Mouse (Mus musculus): ENCODE measurements at regions not wholly inside any gene's neighbourhood (a gene's known extent, or its start where the extent isn't known, plus 50 kb on each side); places are given as distances from the start of the nearest gene placed in this dataset.
"Not testable (repeated sequence)": the region's sequence is repeated elsewhere in the genome, so short reads cannot be mapped to it uniquely, and the experiment has no call there.

GRCm38 (mm10) chr4:23009196-23009595 lies 521.0 kb upstream of the Pou3f2 start:
- intact Hi-C loops (cut with DNase I); DNase-seq: not testable (repeated sequence)

- DNase-seq: no peak
- intact Hi-C loops (cut with DNase I): no loop called here
Measured at GRCm38 (mm10) chr4:22998994-22999393, 510.8 kb upstream of the Pou3f2 start.

GRCm38 (mm10) chr4:22997198-22997985 lies 509.2 kb upstream of the Pou3f2 start:
- intact Hi-C loops (cut with DNase I): no loop called here
- DNase-seq: no peak

GRCm38 (mm10) chr4:22986763-22987468 lies 498.8 kb upstream of the Pou3f2 start:
- no peak for DNase-seq
- intact Hi-C loops (cut with DNase I): no loop called here

GRCm38 (mm10) chr4:22973585-22974116 lies 485.5 kb upstream of the Pou3f2 start:
- intact Hi-C loops (cut with DNase I): no loop called here
- no peak for DNase-seq

- intact Hi-C loops (cut with DNase I): no loop called here
- DNase-seq: no peak
Measured at GRCm38 (mm10) chr4:22972784-22973584, 484.8 kb upstream of the Pou3f2 start.

GRCm38 (mm10) chr4:22971127-22971526 lies 483.0 kb upstream of the Pou3f2 start:
- no peak for DNase-seq
- intact Hi-C loops (cut with DNase I): no loop called here

GRCm38 (mm10) chr4:22970495-22970894 lies 482.3 kb upstream of the Pou3f2 start:
- intact Hi-C loops (cut with DNase I): no loop called here
- DNase-seq: no peak

- no peak for DNase-seq
- intact Hi-C loops (cut with DNase I): no loop called here
Measured at GRCm38 (mm10) chr4:22949422-22949821, 461.3 kb upstream of the Pou3f2 start.

- DNase-seq: no peak
- intact Hi-C loops (cut with DNase I): no loop called here
Measured at GRCm38 (mm10) chr4:22948880-22949279, 460.7 kb upstream of the Pou3f2 start.

- no peak for DNase-seq
- intact Hi-C loops (cut with DNase I): no loop called here
Measured at GRCm38 (mm10) chr4:22946788-22947406, 458.7 kb upstream of the Pou3f2 start.

- no peak for DNase-seq
Measured at GRCm38 (mm10) chr4:22938302-22938701, 450.1 kb upstream of the Pou3f2 start.

GRCm38 (mm10) chr4:22924181-22924580 lies 436.0 kb upstream of the Pou3f2 start:
- no peak for DNase-seq
- intact Hi-C loops (cut with DNase I): no loop called here

More at GRCm38 (mm10) chr4:22938302-22938701, 450.1 kb upstream of the Pou3f2 start:
- intact Hi-C loops (cut with DNase I): no loop called here

- DNase-seq: no peak
- intact Hi-C loops (cut with DNase I): loop anchor here (5.0 kb wide), 1 partner anchor 68 kb away; no protein-coding TSS in a partner anchor
Measured at GRCm38 (mm10) chr4:22914886-22915285, 426.7 kb upstream of the Pou3f2 start.

GRCm38 (mm10) chr4:22892694-22893046 lies 404.5 kb upstream of the Pou3f2 start:
- intact Hi-C loops (cut with DNase I): no loop called here
- no peak for DNase-seq

GRCm38 (mm10) chr4:22891974-22892693 lies 404.0 kb upstream of the Pou3f2 start:
- no peak for DNase-seq
- intact Hi-C loops (cut with DNase I): no loop called here

GRCm38 (mm10) chr4:22880692-22881091 lies 392.5 kb upstream of the Pou3f2 start:
- DNase-seq: no peak
- intact Hi-C loops (cut with DNase I): no loop called here

GRCm38 (mm10) chr4:22875392-22875791 lies 387.2 kb upstream of the Pou3f2 start:
- DNase-seq: no peak
- intact Hi-C loops (cut with DNase I): no loop called here

- DNase-seq: no peak
- intact Hi-C loops (cut with DNase I): no loop called here
Measured at GRCm38 (mm10) chr4:22836124-22836445, 347.9 kb upstream of the Pou3f2 start.

Measured in heart, postnatal 36 days (tissue).